Mouse (Mus musculus): ENCODE results near the gene Taf1c.
A peak's percentile ranks its signal among the peaks of the same experiment; 100 is the strongest.

Taf1c gene

GRCm38 (mm10) chr8:119574437-119575365 is 30.3 kb downstream of the Taf1c start, which contains the start of the genes Hsdl1 and Dnaaf1:
Gene Hsdl1, minus strand, starts transcription at chr8:119575183.
Gene Dnaaf1, plus strand, starts transcription at chr8:119575235.
- DNase-seq (ENCODE audit: low read depth, low spot score) = peak; percentile 76

GRCm38 (mm10) chr8:119572411-119572810 is 32.6 kb downstream of the Taf1c start:
- no peak for DNase-seq (ENCODE audit: low read depth, low spot score)

GRCm38 (mm10) chr8:119571135-119571534 is 33.9 kb downstream of the Taf1c start:
- no peak for DNase-seq (ENCODE audit: low read depth, low spot score)

- DNase-seq (ENCODE audit: low read depth, low spot score) = no peak
Measured at GRCm38 (mm10) chr8:119569881-119570280, 35.1 kb downstream of the Taf1c start.

GRCm38 (mm10) chr8:119568951-119569350 is 36.1 kb downstream of the Taf1c start:
- no peak for DNase-seq (ENCODE audit: low read depth, low spot score)

- DNase-seq (ENCODE audit: low read depth, low spot score) = no peak
Measured at GRCm38 (mm10) chr8:119568251-119568650, 36.8 kb downstream of the Taf1c start.

GRCm38 (mm10) chr8:119566367-119566766 is 38.7 kb downstream of the Taf1c start:
- DNase-seq (ENCODE audit: low read depth, low spot score) = no peak

GRCm38 (mm10) chr8:119563849-119564251 is 41.2 kb downstream of the Taf1c start:
- DNase-seq (ENCODE audit: low read depth, low spot score) = no peak

GRCm38 (mm10) chr8:119559402-119559720 is 45.7 kb downstream of the Taf1c start:
- no peak for DNase-seq (ENCODE audit: low read depth, low spot score)

GRCm38 (mm10) chr8:119558603-119559401 is 46.2 kb downstream of the Taf1c start, which contains the start of gene Mbtps1:
Gene Mbtps1, minus strand, starts transcription at chr8:119558735.
- DNase-seq (ENCODE audit: low read depth, low spot score) = peak; percentile 84

GRCm38 (mm10) chr8:119557821-119558602 is 47.0 kb downstream of the Taf1c start:
- peak; percentile 58 for DNase-seq (ENCODE audit: low read depth, low spot score)

- no peak for DNase-seq (ENCODE audit: low read depth, low spot score)
Measured at GRCm38 (mm10) chr8:119557132-119557531, 47.9 kb downstream of the Taf1c start.

- no peak for DNase-seq (ENCODE audit: low read depth, low spot score)
Measured at GRCm38 (mm10) chr8:119555861-119556260, 49.2 kb downstream of the Taf1c start.

GRCm38 (mm10) chr8:119552967-119553366 is 52.1 kb downstream of the Taf1c start:
- DNase-seq (ENCODE audit: low read depth, low spot score) = no peak

- peak; percentile 28 for DNase-seq (ENCODE audit: low read depth, low spot score)
Measured at GRCm38 (mm10) chr8:119548560-119549113, 56.4 kb downstream of the Taf1c start.
